Mouse (Mus musculus): Measurements from ENCODE around the gene Slc35c1. TPM values are rescaled to one million over a fixed set of nuclear protein-coding genes. Genes with fewer than 3 reads are reported as not detected.

Slc35c1 gene
- polyA plus RNA-seq, 1 experiment = 29.6 TPM

DNA sequence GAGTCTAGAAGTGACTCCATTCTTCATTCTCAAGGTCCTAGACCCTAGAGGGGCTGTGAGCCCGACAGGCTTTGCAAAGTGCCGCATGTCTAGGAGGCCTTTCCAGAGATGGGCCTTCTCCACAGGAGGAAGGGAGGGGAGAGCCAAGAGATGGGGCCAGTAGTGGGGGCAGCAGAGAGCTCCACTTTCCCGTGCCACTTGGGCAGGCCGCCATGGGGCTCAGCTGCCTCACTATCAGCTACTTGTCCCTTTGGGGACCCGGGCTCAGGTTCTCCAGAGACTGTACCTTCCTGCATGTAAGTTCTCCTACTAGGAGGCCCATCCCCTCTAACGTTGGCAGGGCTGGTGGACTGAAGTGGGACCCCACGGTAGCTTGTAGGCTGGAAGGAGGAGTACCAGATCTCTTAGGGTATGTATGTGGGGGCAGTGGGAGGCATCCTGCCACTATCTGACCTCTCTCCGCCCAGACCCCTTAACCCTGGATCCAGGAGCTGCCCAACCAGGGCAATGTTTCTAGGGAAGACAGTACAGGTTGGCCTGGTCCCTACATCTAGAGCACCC lies 3.3 kb downstream of the Slc35c1 start:
- 72% methylated on average over 8 of the region's 8 CpGs for WGBS
- Histone ChIP-seq H3K36me3 (ENCODE audit: control insufficient read depth, insufficient read depth, low read length) (no peaks in the 10 kb centered on the region), H3K4me1 (ENCODE audit: control insufficient read depth, insufficient read depth, low read length) (peaks cover 10% of the 10 kb centered on the region), H3K27ac (ENCODE audit: insufficient read depth, low read depth, low read length) (no peak overlapping the region), H3K27me3 (replicated peaks; ENCODE audit: control insufficient read depth, insufficient read depth, low read length) (no peaks in the 10 kb centered on the region), H3K4me3 (ENCODE audit: insufficient read depth, low read depth, low read length) (no peak overlapping the region)
- DNase-seq = no peak
- TF ChIP-seq CTCF (conservative IDR thresholded peaks at IDR 0.05; ENCODE audit: insufficient read depth, insufficient read length, low read depth, low read length) (no peak), POLR2A (IDR thresholded peaks at IDR 0.05; ENCODE audit: low read depth, low read length) (no peak)

DNA sequence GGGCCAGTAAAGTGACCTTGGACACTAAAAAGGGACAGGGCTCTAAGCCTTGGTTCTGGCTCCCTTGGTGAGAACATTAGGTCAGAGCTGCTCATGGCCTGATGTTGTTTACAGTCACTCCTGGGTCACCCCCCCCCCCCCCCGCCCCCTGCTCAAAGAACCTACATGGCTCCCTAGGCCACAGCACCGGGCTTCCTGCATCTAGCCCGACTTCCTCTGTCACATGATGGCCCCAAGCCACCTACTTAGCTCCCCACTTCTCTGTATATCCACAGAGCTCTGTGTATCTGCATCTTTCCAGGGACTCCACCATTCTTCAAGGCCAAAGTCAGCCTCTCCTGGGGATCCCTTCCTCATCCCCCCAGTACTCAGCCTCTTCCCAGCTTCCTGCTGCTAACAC lies 4.6 kb downstream of the Slc35c1 start:
- Histone ChIP-seq H3K27ac (ENCODE audit: insufficient read depth, low read depth, low read length) (no peak overlapping the region), H3K4me1 (ENCODE audit: control insufficient read depth, insufficient read depth, low read length) (peaks cover 10% of the 10 kb centered on the region), H3K4me3 (ENCODE audit: insufficient read depth, low read depth, low read length) (no peak overlapping the region), H3K36me3 (ENCODE audit: control insufficient read depth, insufficient read depth, low read length) (no peaks in the 10 kb centered on the region), H3K27me3 (replicated peaks; ENCODE audit: control insufficient read depth, insufficient read depth, low read length) (no peaks in the 10 kb centered on the region)
- TF ChIP-seq POLR2A (IDR thresholded peaks at IDR 0.05; ENCODE audit: low read depth, low read length) (no peak), CTCF (conservative IDR thresholded peaks at IDR 0.05; ENCODE audit: insufficient read depth, insufficient read length, low read depth, low read length) (no peak)
- no peak for DNase-seq
- 39% methylated on average over 3 of the region's 3 CpGs for WGBS

DNA sequence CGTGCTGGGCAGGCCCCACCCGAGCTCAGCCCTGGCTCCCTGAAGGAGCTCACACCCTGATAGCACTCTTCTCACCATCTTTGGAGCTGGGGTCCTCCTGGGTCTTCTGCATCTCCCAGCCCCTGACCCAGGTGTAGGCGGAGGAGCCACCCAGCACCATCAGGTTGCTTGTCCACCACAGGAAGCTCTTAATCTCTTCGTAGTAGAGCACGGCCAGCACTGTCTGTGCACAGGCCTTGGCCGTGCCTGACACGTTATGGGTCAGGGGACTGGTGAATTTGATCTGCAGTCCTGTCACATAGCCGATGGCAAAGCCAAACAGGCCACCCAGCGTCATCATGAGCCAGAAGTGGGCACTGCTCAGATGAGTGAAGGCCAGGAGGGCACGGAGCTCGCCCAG lies 6.2 kb downstream of the Slc35c1 start:
- H3K36me3 ChIP-seq (ENCODE audit: control insufficient read depth, insufficient read depth, low read length) = no peaks in the 10 kb centered on the region
- H3K4me1 ChIP-seq (ENCODE audit: control insufficient read depth, insufficient read depth, low read length) = peaks cover 10% of the 10 kb centered on the region
- no peak for DNase-seq
- no peak overlapping the region for H3K27ac ChIP-seq (ENCODE audit: insufficient read depth, low read depth, low read length)
- WGBS = 83% methylated on average over 11 of the region's 11 CpGs
- H3K4me3 ChIP-seq (ENCODE audit: insufficient read depth, low read depth, low read length) = no peak overlapping the region
- no peak for TF ChIP-seq POLR2A (IDR thresholded peaks at IDR 0.05; ENCODE audit: low read depth, low read length)
- no peak for TF ChIP-seq CTCF (conservative IDR thresholded peaks at IDR 0.05; ENCODE audit: insufficient read depth, insufficient read length, low read depth, low read length)
- H3K27me3 ChIP-seq (replicated peaks; ENCODE audit: control insufficient read depth, insufficient read depth, low read length) = no peaks in the 10 kb centered on the region

DNA sequence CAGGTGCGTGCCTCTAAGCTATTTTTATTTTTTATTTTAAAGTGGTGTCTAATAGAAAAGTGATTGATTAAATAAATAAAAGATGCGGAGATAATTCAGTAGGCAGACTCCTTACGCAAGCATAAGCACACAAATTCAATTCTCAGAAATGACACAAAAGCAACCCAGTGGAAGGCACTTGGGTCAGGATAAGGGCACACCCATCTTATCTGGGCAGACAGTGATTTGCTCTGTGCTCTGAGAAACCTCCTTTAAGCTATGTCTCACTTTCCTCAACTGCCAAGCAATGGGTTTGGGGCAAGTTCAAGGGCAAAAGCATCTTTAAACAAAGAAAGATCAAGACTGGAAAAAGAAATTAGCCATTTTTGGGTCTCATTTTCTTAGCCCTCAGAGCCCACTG lies 9.2 kb downstream of the Slc35c1 start:
- Histone ChIP-seq H3K27me3 (replicated peaks; ENCODE audit: control insufficient read depth, insufficient read depth, low read length) (no peaks in the 10 kb centered on the region), H3K4me3 (ENCODE audit: insufficient read depth, low read depth, low read length) (no peak overlapping the region), H3K36me3 (ENCODE audit: control insufficient read depth, insufficient read depth, low read length) (no peaks in the 10 kb centered on the region), H3K4me1 (ENCODE audit: control insufficient read depth, insufficient read depth, low read length) (no peaks in the 10 kb centered on the region), H3K27ac (ENCODE audit: insufficient read depth, low read depth, low read length) (no peak overlapping the region)
- no peak for TF ChIP-seq CTCF (conservative IDR thresholded peaks at IDR 0.05; ENCODE audit: insufficient read depth, insufficient read length, low read depth, low read length)
- no peak for TF ChIP-seq POLR2A (IDR thresholded peaks at IDR 0.05; ENCODE audit: low read depth, low read length)
- no peak for DNase-seq
- 96% methylated on average over 3 of the region's 3 CpGs for WGBS

DNA sequence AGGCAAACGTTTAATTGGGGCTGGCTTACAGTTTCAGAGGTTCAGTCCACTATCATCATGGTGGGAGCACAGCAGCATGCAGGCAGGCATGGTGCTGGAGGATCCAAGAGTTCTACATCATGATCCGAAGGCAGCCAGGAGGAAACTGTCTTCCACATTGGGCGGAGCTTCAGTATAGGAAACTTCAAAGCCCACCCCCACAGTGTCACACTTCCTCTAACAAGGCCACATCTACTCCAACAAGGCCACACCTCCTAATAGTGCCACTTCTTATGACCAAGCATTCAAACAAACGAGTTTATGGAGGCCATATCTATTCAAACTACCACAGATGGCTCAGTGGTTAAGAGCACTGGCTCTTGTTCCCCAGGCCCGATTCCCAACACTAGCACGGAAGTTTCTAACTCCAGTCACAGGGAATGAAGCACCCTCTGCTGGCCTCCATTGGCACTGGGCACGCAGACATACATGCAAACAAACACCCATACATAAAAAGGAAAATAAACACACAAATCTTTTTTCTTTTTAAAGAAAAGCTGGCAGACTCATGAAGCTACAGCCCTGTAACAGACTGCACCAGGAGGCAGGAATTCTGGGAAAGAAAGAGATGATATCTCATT lies 13.1 kb downstream of the Slc35c1 start:
- TF ChIP-seq POLR2A (IDR thresholded peaks at IDR 0.05; ENCODE audit: low read depth, low read length) = no peak
- 0 out of 2 replicates have a peak, but pooled peaks have one; percentile 16 for TF ChIP-seq CTCF (conservative IDR thresholded peaks at IDR 0.05; ENCODE audit: insufficient read depth, insufficient read length, low read depth, low read length)
- Histone ChIP-seq H3K4me1 (ENCODE audit: control insufficient read depth, insufficient read depth, low read length) (no peaks in the 10 kb centered on the region), H3K27ac (ENCODE audit: insufficient read depth, low read depth, low read length) (no peak overlapping the region), H3K36me3 (ENCODE audit: control insufficient read depth, insufficient read depth, low read length) (no peaks in the 10 kb centered on the region), H3K27me3 (replicated peaks; ENCODE audit: control insufficient read depth, insufficient read depth, low read length) (no peaks in the 10 kb centered on the region), H3K4me3 (ENCODE audit: insufficient read depth, low read depth, low read length) (no peak overlapping the region)
- no peak for DNase-seq
- 69% methylated on average over 7 of the region's 7 CpGs for WGBS

DNA sequence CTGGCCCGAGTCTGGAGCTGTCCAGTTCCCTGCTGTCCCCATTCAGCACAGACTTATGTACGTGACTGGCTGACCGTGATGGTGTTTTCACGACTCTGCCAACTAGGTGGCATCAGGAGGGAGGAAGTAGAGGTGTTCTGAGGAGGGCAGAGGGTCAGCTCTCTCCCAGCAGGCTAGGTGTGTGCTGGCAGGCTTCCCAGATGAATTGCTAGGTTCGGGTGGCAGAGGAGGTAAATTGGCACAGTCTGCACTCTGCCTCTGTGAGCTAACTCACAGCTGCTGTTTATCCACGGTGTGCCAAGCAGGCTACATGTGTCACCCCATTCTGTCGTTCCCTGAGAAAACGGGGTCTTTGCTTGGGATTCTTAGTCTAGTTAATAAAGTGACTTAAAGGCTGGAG lies 13.7 kb downstream of the Slc35c1 start:
- TF ChIP-seq POLR2A (IDR thresholded peaks at IDR 0.05; ENCODE audit: low read depth, low read length) (no peak), CTCF (conservative IDR thresholded peaks at IDR 0.05; ENCODE audit: insufficient read depth, insufficient read length, low read depth, low read length) (no peak)
- H3K4me1 ChIP-seq (ENCODE audit: control insufficient read depth, insufficient read depth, low read length) = no peaks in the 10 kb centered on the region
- no peak overlapping the region for H3K27ac ChIP-seq (ENCODE audit: insufficient read depth, low read depth, low read length)
- 32% methylated on average over 8 of the region's 8 CpGs for whole genome bisulfite sequencing
- H3K4me3 ChIP-seq (ENCODE audit: insufficient read depth, low read depth, low read length) = no peak overlapping the region
- no peaks in the 10 kb centered on the region for H3K36me3 ChIP-seq (ENCODE audit: control insufficient read depth, insufficient read depth, low read length)
- DNase-seq = peak; percentile 84
- no peaks in the 10 kb centered on the region for H3K27me3 ChIP-seq (replicated peaks; ENCODE audit: control insufficient read depth, insufficient read depth, low read length)

DNA sequence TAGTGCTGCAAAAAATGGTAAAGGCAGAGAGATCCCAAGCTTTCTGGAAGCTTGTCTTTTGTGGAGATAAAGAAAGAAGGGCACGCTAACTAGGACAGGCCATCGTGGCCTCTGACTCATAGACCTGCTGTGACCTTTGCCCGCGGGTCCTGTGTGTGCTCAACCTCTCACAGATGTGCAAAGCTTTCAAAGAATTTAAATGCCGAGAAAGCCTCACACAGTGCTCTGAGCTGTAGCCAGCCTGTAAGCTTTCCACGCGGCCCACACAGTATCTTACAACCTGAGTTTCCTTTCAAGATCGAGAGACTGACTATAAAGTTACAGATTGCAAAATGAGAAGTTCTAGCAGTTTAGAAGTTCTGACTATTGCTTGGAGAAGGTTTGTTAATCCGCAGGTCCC lies 14.4 kb downstream of the Slc35c1 start:
- H3K27ac ChIP-seq (ENCODE audit: insufficient read depth, low read depth, low read length) = no peak overlapping the region
- 43% methylated on average over 9 of the region's 9 CpGs for WGBS
- DNase-seq = peak; percentile 48

More for the DNA sequence above, 14.4 kb downstream of the Slc35c1 start:
- Histone ChIP-seq H3K36me3 (ENCODE audit: control insufficient read depth, insufficient read depth, low read length) (no peaks in the 10 kb centered on the region), H3K27me3 (replicated peaks; ENCODE audit: control insufficient read depth, insufficient read depth, low read length) (no peaks in the 10 kb centered on the region), H3K4me1 (ENCODE audit: control insufficient read depth, insufficient read depth, low read length) (no peaks in the 10 kb centered on the region), H3K4me3 (ENCODE audit: insufficient read depth, low read depth, low read length) (no peak overlapping the region)
- TF ChIP-seq CTCF (conservative IDR thresholded peaks at IDR 0.05; ENCODE audit: insufficient read depth, insufficient read length, low read depth, low read length) (no peak), POLR2A (IDR thresholded peaks at IDR 0.05; ENCODE audit: low read depth, low read length) (no peak)

Data from kidney, adult 2 months (tissue).